Mouse (Mus musculus): ENCODE data around the gene Rora.

The Rora gene

GRCm38 (mm10) chr9:69104321-69104720 lies 450.7 kb downstream of the Rora start:
- Histone ChIP-seq H3K4me3 (replicated peaks; ENCODE audit: low read length) (no peak overlapping the region), H3K27me3 (ENCODE audit: insufficient read depth, low read length) (peaks cover 2% of the 10 kb centered on the region; the same call in 1 of the 2 replicates), H3K9me3 (ENCODE audit: low read length) (no peaks in the 10 kb centered on the region)

GRCm38 (mm10) chr9:69109618-69110300 lies 456.2 kb downstream of the Rora start:
- TF ChIP-seq CTCF (conservative IDR thresholded peaks at IDR 0.05; ENCODE audit: low read length), result no peak
- TF ChIP-seq NANOG (IDR thresholded peaks at IDR 0.05; ENCODE audit: borderline replicate concordance, low read length), result no peak
- no peak for TF ChIP-seq POU5F1 (IDR thresholded peaks at IDR 0.05; ENCODE audit: borderline replicate concordance, low read length)
- peaks cover 2% of the 10 kb centered on the region; the same call in 1 of the 2 replicates for H3K27me3 ChIP-seq (ENCODE audit: insufficient read depth, low read length)
- H3K4me1 ChIP-seq (replicated peaks; ENCODE audit: low read depth, low read length), result no peaks in the 10 kb centered on the region
- no peak overlapping the region for H3K4me3 ChIP-seq (replicated peaks; ENCODE audit: low read length)
- H3K36me3 ChIP-seq (ENCODE audit: insufficient read depth, low read length), result no peaks in the 10 kb centered on the region
- no peaks in the 10 kb centered on the region for H3K9me3 ChIP-seq (ENCODE audit: low read length)

More at GRCm38 (mm10) chr9:69104321-69104720, 450.7 kb downstream of the Rora start:
- Histone ChIP-seq H3K36me3 (ENCODE audit: insufficient read depth, low read length) (no peaks in the 10 kb centered on the region), H3K4me1 (replicated peaks; ENCODE audit: low read depth, low read length) (no peaks in the 10 kb centered on the region)
- no peak for TF ChIP-seq NANOG (IDR thresholded peaks at IDR 0.05; ENCODE audit: borderline replicate concordance, low read length)
- no peak for TF ChIP-seq POU5F1 (IDR thresholded peaks at IDR 0.05; ENCODE audit: borderline replicate concordance, low read length)
- TF ChIP-seq CTCF (conservative IDR thresholded peaks at IDR 0.05; ENCODE audit: low read length), result no peak

GRCm38 (mm10) chr9:69110301-69110674 lies 456.7 kb downstream of the Rora start:
- no peak for TF ChIP-seq NANOG (IDR thresholded peaks at IDR 0.05; ENCODE audit: borderline replicate concordance, low read length)
- no peak for TF ChIP-seq POU5F1 (IDR thresholded peaks at IDR 0.05; ENCODE audit: borderline replicate concordance, low read length)
- no peak for TF ChIP-seq CTCF (conservative IDR thresholded peaks at IDR 0.05; ENCODE audit: low read length)
- peaks cover 2% of the 10 kb centered on the region; the same call in 1 of the 2 replicates for H3K27me3 ChIP-seq (ENCODE audit: insufficient read depth, low read length)
- H3K36me3 ChIP-seq (ENCODE audit: insufficient read depth, low read length), result no peaks in the 10 kb centered on the region
- H3K4me3 ChIP-seq (replicated peaks; ENCODE audit: low read length), result no peak overlapping the region
- H3K9me3 ChIP-seq (ENCODE audit: low read length), result no peaks in the 10 kb centered on the region
- H3K4me1 ChIP-seq (replicated peaks; ENCODE audit: low read depth, low read length), result no peaks in the 10 kb centered on the region

- Histone ChIP-seq H3K27me3 (ENCODE audit: insufficient read depth, low read length) (peaks cover 2% of the 10 kb centered on the region; the same call in 1 of the 2 replicates), H3K9me3 (ENCODE audit: low read length) (no peaks in the 10 kb centered on the region), H3K4me1 (replicated peaks; ENCODE audit: low read depth, low read length) (no peaks in the 10 kb centered on the region), H3K36me3 (ENCODE audit: insufficient read depth, low read length) (no peaks in the 10 kb centered on the region), H3K4me3 (replicated peaks; ENCODE audit: low read length) (no peak overlapping the region)
- TF ChIP-seq CTCF (conservative IDR thresholded peaks at IDR 0.05; ENCODE audit: low read length) (no peak), NANOG (IDR thresholded peaks at IDR 0.05; ENCODE audit: borderline replicate concordance, low read length) (no peak), POU5F1 (IDR thresholded peaks at IDR 0.05; ENCODE audit: borderline replicate concordance, low read length) (no peak)
These were observed 457.1 kb downstream of the Rora start for GRCm38 (mm10) chr9:69110706-69111105.

GRCm38 (mm10) chr9:69111539-69111938 lies 458.0 kb downstream of the Rora start:
- TF ChIP-seq NANOG (IDR thresholded peaks at IDR 0.05; ENCODE audit: borderline replicate concordance, low read length) (no peak), POU5F1 (IDR thresholded peaks at IDR 0.05; ENCODE audit: borderline replicate concordance, low read length) (no peak), CTCF (conservative IDR thresholded peaks at IDR 0.05; ENCODE audit: low read length) (no peak)
- no peaks in the 10 kb centered on the region for H3K27me3 ChIP-seq (ENCODE audit: insufficient read depth, low read length)
- no peaks in the 10 kb centered on the region for H3K36me3 ChIP-seq (ENCODE audit: insufficient read depth, low read length)
- no peaks in the 10 kb centered on the region for H3K4me1 ChIP-seq (replicated peaks; ENCODE audit: low read depth, low read length)
- no peaks in the 10 kb centered on the region for H3K9me3 ChIP-seq (ENCODE audit: low read length)
- H3K4me3 ChIP-seq (replicated peaks; ENCODE audit: low read length), result no peak overlapping the region

- no peaks in the 10 kb centered on the region for H3K4me1 ChIP-seq (replicated peaks; ENCODE audit: low read depth, low read length)
- H3K4me3 ChIP-seq (replicated peaks; ENCODE audit: low read length), result no peak overlapping the region
- H3K36me3 ChIP-seq (ENCODE audit: insufficient read depth, low read length), result no peaks in the 10 kb centered on the region
- no peaks in the 10 kb centered on the region for H3K9me3 ChIP-seq (ENCODE audit: low read length)
- no peaks in the 10 kb centered on the region for H3K27me3 ChIP-seq (ENCODE audit: insufficient read depth, low read length)
- TF ChIP-seq POU5F1 (IDR thresholded peaks at IDR 0.05; ENCODE audit: borderline replicate concordance, low read length) (no peak), NANOG (IDR thresholded peaks at IDR 0.05; ENCODE audit: borderline replicate concordance, low read length) (no peak), CTCF (conservative IDR thresholded peaks at IDR 0.05; ENCODE audit: low read length) (no peak)
These were observed 460.9 kb downstream of the Rora start for GRCm38 (mm10) chr9:69114429-69114984.

GRCm38 (mm10) chr9:69116740-69117139 lies 463.2 kb downstream of the Rora start:
- no peaks in the 10 kb centered on the region for H3K27me3 ChIP-seq (ENCODE audit: insufficient read depth, low read length)
- no peak for TF ChIP-seq CTCF (conservative IDR thresholded peaks at IDR 0.05; ENCODE audit: low read length)
- TF ChIP-seq NANOG (IDR thresholded peaks at IDR 0.05; ENCODE audit: borderline replicate concordance, low read length), result no peak
- no peak for TF ChIP-seq POU5F1 (IDR thresholded peaks at IDR 0.05; ENCODE audit: borderline replicate concordance, low read length)
- no peaks in the 10 kb centered on the region for H3K36me3 ChIP-seq (ENCODE audit: insufficient read depth, low read length)
- no peak overlapping the region for H3K4me3 ChIP-seq (replicated peaks; ENCODE audit: low read length)
- no peaks in the 10 kb centered on the region for H3K4me1 ChIP-seq (replicated peaks; ENCODE audit: low read depth, low read length)
- no peaks in the 10 kb centered on the region for H3K9me3 ChIP-seq (ENCODE audit: low read length)

- H3K4me3 ChIP-seq (replicated peaks; ENCODE audit: low read length), result no peak overlapping the region
- no peaks in the 10 kb centered on the region for H3K36me3 ChIP-seq (ENCODE audit: insufficient read depth, low read length)
- no peaks in the 10 kb centered on the region; the same call in 1 of the 2 replicates for H3K27me3 ChIP-seq (ENCODE audit: insufficient read depth, low read length)
- no peaks in the 10 kb centered on the region for H3K9me3 ChIP-seq (ENCODE audit: low read length)
- no peak for TF ChIP-seq NANOG (IDR thresholded peaks at IDR 0.05; ENCODE audit: borderline replicate concordance, low read length)
- TF ChIP-seq POU5F1 (IDR thresholded peaks at IDR 0.05; ENCODE audit: borderline replicate concordance, low read length), result no peak
- no peak for TF ChIP-seq CTCF (conservative IDR thresholded peaks at IDR 0.05; ENCODE audit: low read length)
- H3K4me1 ChIP-seq (replicated peaks; ENCODE audit: low read depth, low read length), result no peaks in the 10 kb centered on the region
These were observed 467.6 kb downstream of the Rora start for GRCm38 (mm10) chr9:69121117-69121740.

Measured in E14TG2a.4 (cell line).